Mouse (Mus musculus): ENCODE results near the gene Ap2b1.
A peak's percentile ranks its signal among the peaks of the same experiment; 100 is the strongest.

- TF ChIP-seq CTCF (IDR thresholded peaks at IDR 0.05; ENCODE audit: low read depth): peak; percentile 99
- TF ChIP-seq EP300 (IDR thresholded peaks at IDR 0.05; ENCODE audit: low read depth): no peak
These were observed 141.5 kb downstream of the Ap2b1 start for GRCm38 (mm10) chr11:83440081-83441064.

Measured in liver, embryonic 14.5 days (tissue).